Mouse (Mus musculus) lung, postnatal 36 days (tissue): ENCODE measurements at regions not wholly inside any gene's neighbourhood (a gene's known extent, or its start where the extent isn't known, plus 50 kb on each side); places are given as distances from the start of the nearest gene placed in this dataset.
A peak's percentile ranks its signal among the peaks of the same experiment; 100 is the strongest.

ENCODE experiments used
- DNase-seq: peaks from one replicate; pipeline ENCODE4 v3.0.0; 2022; ENCODE audit warnings: mixed read lengths

DNA sequence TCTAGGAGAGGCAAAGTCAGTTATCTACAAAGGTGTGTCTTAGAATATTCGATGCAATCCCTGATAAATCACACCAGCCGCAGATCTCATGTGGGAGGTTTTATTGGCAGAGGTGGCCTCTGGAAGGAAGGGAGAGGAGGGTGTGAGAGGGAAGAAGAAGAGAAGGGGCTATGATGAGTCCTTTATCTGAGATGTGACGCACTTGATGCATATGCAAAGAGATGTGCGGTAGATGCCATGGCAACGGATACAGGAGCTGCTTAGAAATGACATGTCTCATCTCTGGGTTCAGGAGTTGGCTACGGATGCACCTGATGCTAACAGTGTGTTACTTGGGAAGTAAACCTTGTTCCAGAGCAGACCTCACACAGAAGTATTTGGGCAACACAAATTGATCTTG, 718.6 kb upstream of the Gm21961 start:
- DNase-seq, result no peak

DNA sequence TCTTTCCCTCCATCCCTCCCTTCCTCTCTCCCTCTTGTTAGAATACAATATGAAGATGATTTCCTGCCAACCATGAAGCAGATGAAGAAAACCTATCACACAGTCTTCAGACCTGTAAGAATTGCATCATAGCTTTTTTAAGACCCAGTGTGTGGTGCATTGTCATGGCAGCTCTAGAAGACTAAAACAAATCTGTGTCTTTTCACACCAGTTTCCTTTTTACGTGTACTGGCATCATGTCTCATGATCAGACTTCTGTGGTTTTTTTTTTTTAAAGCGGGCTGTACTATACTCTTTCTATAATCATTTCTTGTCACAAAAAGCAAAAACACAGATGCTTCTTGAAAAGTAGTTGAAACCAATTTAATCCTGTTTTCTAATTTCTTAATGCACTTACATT, 716.6 kb upstream of the Gm21961 start:
- no peak for DNase-seq

DNA sequence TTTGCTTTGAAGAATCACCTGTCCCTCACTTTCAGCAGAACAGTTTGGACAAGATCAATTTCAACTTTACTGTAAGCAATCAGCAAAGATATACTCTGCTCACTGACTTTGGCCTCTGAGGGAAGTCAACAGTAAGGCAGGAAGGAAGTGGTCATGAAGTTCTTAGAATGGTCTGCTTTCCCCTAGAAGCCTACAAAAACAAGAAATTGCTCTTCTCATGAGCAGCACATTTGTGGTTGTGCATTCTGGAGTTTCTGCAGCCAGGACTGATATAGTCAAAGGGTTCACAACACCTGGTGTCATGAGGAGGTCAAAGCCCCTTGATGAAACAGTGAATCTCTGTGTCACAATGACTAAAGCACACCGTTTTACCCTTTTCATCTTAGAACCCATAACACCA, 712.4 kb upstream of the Gm21961 start:
- peak; percentile 7 for DNase-seq

DNA sequence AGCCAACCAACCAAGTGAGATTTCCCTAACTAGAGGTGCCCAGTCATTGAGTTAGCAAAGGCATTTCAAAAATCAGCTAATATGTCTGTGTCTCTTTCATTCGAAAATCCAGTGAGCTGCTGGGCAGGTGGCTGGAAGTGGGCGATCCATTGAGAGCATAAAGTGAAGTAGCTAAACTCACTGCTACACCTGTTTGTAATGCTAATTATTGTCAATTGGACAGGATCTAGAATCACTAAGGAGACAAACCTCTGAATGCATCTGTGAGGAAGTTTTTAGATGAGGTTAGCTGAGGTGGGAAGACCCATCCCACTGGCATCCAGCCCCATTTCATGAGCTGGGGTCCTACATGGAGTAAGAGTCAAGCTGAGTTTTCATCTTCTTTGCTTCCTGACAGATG, 711.6 kb upstream of the Gm21961 start:
- no peak for DNase-seq

DNA sequence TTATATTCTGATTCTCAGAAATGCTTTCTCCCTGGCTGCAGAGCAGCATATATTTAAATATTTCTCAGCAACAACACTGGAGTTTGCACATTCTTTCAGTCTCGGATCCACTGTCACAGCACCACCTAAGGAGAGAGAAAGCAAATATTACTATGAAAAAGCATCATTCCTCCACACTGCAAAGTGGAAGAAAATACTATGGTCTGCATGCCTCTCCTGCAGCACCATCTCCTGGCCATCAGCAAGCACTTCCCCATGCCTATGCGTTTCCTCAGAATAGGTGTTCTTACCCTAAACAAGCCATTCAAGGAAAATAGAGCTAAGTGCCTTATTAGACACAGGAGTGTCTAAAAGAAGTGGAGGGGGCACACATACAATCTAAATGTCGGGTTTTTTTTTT, 688.9 kb upstream of the Gm21961 start:
- DNase-seq, result no peak

DNA sequence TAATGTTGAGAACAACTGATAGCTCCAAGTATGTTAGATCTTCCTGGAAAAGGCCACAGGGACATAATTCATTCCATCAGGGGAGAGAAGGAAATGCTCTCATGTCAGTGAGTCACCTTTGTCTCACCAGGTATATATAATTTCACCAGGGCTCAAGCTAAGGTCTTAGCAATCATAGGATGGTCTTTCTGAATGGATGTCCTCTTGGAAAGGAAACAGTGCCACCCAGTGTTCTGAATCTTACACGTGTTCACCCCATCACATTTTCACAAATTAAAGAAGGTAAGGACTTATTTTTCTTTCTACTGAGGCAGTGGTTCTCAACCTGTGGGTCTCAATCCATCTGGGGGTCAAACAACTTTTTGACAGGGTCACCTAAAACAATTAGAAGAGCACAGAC, 686.8 kb upstream of the Gm21961 start:
- no peak for DNase-seq

DNA sequence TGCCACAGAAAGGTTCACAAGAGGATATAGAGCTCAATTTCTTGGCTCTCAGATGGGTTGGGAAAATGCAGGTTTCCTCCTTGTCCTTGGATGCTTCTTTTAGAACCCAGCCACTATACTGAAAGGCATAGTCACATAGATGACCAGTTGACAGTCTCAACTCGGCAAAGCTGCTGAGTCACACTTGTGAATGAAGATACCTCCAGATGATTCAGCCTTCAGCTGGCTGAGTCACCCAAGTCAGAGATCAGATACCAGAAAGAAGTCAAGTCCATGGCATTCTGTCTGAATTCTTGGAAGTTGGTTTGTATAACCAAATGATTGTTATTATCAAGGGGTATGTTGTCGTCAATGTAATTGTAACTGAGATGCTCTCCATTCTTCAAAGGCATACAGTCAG, 683.9 kb upstream of the Gm21961 start:
- no peak for DNase-seq
